Mouse (Mus musculus) stomach, embryonic 14.5 days (tissue): ENCODE results near the gene Elk1. TPM values are rescaled to one million over a fixed set of nuclear protein-coding genes. Genes with fewer than 3 reads are reported as not detected.

Experiments used
- polyA plus RNA-seq: library from polyadenylated mRNA; unstranded; fragments of >200 nt; fragmentation: Nextera tagmentation; extraction: Ambion mirVana; gene quantifications from 2 replicates; pipeline ENCODE4 v1.2.1, GENCODE M21; 2014

Gene Elk1
- polyA plus RNA-seq, 1 experiment from 2014 or later: 8.1 TPM

Other genes starting within 250 kb of the Elk1 start
- gene Usp11, start 246.7 kb downstream of the Elk1 start, polyA plus RNA-seq: 34.0 and 38.6 TPM in 2 replicates
- gene Araf, start 152.8 kb downstream of the Elk1 start, polyA plus RNA-seq: 104 and 105 TPM in 2 replicates
- gene Timp1, start 80.4 kb downstream of the Elk1 start, polyA plus RNA-seq: 33.9 and 35.8 TPM in 2 replicates
- 2.3 and 2.8 TPM in 2 replicates for gene Syn1, start 29.6 kb downstream of the Elk1 start, polyA plus RNA-seq
- 5.3 TPM in 2 replicates for gene Cfp, start 19.1 kb downstream of the Elk1 start, polyA plus RNA-seq
- gene Uxt, start 11.4 kb upstream of the Elk1 start, polyA plus RNA-seq: 46.1 and 49.8 TPM in 2 replicates
- gene Zfp182, start 111.7 kb upstream of the Elk1 start, polyA plus RNA-seq: 8.5 and 8.7 TPM in 2 replicates
- not detected in 2 replicates for gene Spaca5, start 117.8 kb upstream of the Elk1 start, polyA plus RNA-seq
- 2.1 and 3.0 TPM in 2 replicates for gene Zfp300, start 138.9 kb upstream of the Elk1 start, polyA plus RNA-seq
- gene Ssxa1, start 165.2 kb upstream of the Elk1 start, polyA plus RNA-seq: not detected in 2 replicates
- gene Gm21876, start 225.0 kb upstream of the Elk1 start, polyA plus RNA-seq: not detected in 2 replicates